Mouse (Mus musculus) kidney, postnatal 0 days (tissue): ENCODE results near the gene Top1. TPM values are rescaled to one million over a fixed set of nuclear protein-coding genes. Genes with fewer than 3 reads are reported as not detected.

ENCODE experiments used
- ATAC-seq: fragments of 200-750 bp; cut with Nextera tagmentation; replicated peaks from 2 replicates; pipeline ENCODE4 v1.8.0; 2017; ENCODE audit warnings: low read depth, moderate number of reproducible peaks, moderate TSS enrichment, moderate library complexity; ENCODE audit not compliant: low FRiP score
- DNase-seq: peaks from one replicate; pipeline ENCODE4 v3.0.0-alpha.2; 2016; ENCODE audit warnings: low spot score
- H3K27ac ChIP-seq: fragments of 300-500 bp; sonication (generic); 2 replicates; pipeline ENCODE4 v1.5.1; 2014; ENCODE audit warnings: mild to moderate bottlenecking
- H3K27me3 ChIP-seq: fragments of 300-500 bp; sonication (generic); 2 replicates; pipeline ENCODE4 v1.6.1; 2014; ENCODE audit warnings: low read length, mixed read lengths; ENCODE audit not compliant: insufficient read depth
- H3K36me3 ChIP-seq: fragments of 300-500 bp; sonication (generic); 2 replicates; pipeline ENCODE4 v1.6.1; 2014; ENCODE audit warnings: low read length, mixed read lengths; ENCODE audit not compliant: insufficient read depth
- H3K4me1 ChIP-seq: fragments of 300-500 bp; sonication (generic); replicated peaks from 2 replicates; pipeline ENCODE4 v1.6.1; 2014; ENCODE audit warnings: antibody characterized with exemption, low read length, mixed read lengths; ENCODE audit not compliant: insufficient read depth
- H3K4me2 ChIP-seq: fragments of 300-500 bp; sonication (generic); 2 replicates; pipeline ENCODE4 v1.6.1; 2014; ENCODE audit warnings: mild to moderate bottlenecking, low read length, moderate library complexity, mixed read lengths
- H3K4me3 ChIP-seq: fragments of 300-500 bp; sonication (generic); replicated peaks from 2 replicates; pipeline ENCODE4 v1.5.1; 2014; ENCODE audit warnings: low read depth, low read length
- H3K9ac ChIP-seq: fragments of 300-500 bp; sonication (generic); 2 replicates; pipeline ENCODE4 v1.6.1; 2014; ENCODE audit warnings: low read depth, low read length
- H3K9me3 ChIP-seq: fragments of 300-500 bp; sonication (generic); replicated peaks from 2 replicates; pipeline ENCODE4 v1.6.1; 2016; ENCODE audit warnings: low read length, inconsistent platforms, mixed read lengths
- CTCF ChIP-seq: IDR thresholded peaks from 2 replicates; pipeline ENCODE4 v1.5.1; 2016; ENCODE audit warnings: antibody characterized with exemption, low read depth, mild to moderate bottlenecking, moderate library complexity
- WGBS: fragments of 180-500 bp; shearing (Covaris S2); extraction: QIAGEN DNeasy Blood & Tissue Kit; methylation state at CpG from one replicate; pipeline ENCODE4 v1.1.7; 2014; 5-methylcytosine and 5-hydroxymethylcytosine counted together
- microRNA-seq: library from miRNA; unstranded; fragments of <30 nt; microRNA quantifications from one replicate; pipeline ENCODE4, GENCODE M21; 2016
- polyA plus RNA-seq: library from polyadenylated mRNA; unstranded; fragments of >200 nt; fragmentation: Nextera tagmentation; extraction: Ambion mirVana; gene quantifications from 2 replicates; pipeline ENCODE4 v1.2.1, GENCODE M21; 2015

Gene Top1
- polyA plus RNA-seq, 1 experiment from 2014 or later = 56.2 TPM

DNA sequence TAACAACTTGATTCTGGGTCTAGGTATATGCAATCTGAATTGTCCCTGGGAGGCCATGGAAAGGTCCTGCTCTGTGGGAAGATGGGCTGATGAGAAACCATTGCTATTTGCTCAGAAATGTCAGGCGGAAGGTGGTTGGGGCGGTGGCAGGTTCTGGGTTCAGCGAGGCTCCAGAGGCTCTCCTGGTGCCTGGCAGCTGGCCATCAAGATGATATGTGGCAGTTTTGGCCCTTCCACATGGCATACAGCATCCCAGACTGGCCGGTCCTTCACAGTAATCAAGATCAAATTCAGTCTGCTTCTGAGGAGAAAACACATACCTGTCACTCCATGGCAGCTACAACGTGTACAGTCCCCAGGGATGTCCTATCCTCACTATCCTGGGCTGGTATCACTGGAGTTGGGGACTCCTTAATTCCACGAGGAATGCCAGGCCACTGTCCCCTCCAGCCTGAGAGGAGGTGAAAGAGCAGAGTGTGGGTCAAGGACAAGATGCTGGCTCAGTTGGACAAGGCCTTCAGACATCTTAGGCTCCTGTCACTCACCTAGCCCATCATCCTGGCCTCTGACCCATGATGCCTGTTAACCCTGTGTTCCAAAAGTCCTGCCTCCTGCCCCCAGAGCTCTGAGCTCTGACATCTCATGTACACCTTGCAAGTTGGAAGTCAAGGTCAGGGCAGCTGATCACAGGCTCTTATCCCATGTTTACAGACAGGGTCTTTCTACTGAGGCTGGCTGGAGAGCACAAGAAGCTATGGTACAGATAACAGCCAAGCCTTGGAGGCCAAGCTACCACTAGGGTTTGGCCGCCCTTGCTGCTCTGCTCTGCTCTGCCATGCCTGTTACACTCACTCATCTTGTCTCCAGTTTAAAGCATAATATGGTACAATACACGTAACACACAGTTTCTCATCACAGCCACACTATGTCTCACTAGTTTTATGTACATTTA, 125.9 kb downstream of the Top1 start:
- H3K9me3 ChIP-seq = no peaks in the 10 kb centered on the region
- H3K27me3 ChIP-seq = no peaks in the 10 kb centered on the region
- H3K4me1 ChIP-seq = no peaks in the 10 kb centered on the region
- ATAC-seq = no peak
- peaks cover 15% of the 10 kb centered on the region; the same call in 1 of the 2 replicates for H3K36me3 ChIP-seq
- H3K4me3 ChIP-seq = no peak overlapping the region
- H3K4me2 ChIP-seq = no peak overlapping the region
- no peak overlapping the region for H3K27ac ChIP-seq
- TF ChIP-seq CTCF = no peak
- 82% methylated on average over 8 of the region's 8 CpGs for WGBS
- H3K9ac ChIP-seq = no peak overlapping the region
- no peak for DNase-seq

Small RNA genes within 50 kb of the gene (microRNA-seq; reads per million reads assigned to microRNA genes)
- not detected for gene Gm23968

Other genes with a start within 250 kb of the Top1 start
- 31.6 and 32.5 TPM in 2 replicates for gene Plcg1, start 85.4 kb downstream of the Top1 start, polyA plus RNA-seq
- 12.6 and 12.7 TPM in 2 replicates for gene Zhx3, start 227.1 kb downstream of the Top1 start, polyA plus RNA-seq
- 4.1 and 4.2 TPM in 2 replicates for gene Lpin3, start 234.8 kb downstream of the Top1 start, polyA plus RNA-seq